In the genomic region with DNA sequence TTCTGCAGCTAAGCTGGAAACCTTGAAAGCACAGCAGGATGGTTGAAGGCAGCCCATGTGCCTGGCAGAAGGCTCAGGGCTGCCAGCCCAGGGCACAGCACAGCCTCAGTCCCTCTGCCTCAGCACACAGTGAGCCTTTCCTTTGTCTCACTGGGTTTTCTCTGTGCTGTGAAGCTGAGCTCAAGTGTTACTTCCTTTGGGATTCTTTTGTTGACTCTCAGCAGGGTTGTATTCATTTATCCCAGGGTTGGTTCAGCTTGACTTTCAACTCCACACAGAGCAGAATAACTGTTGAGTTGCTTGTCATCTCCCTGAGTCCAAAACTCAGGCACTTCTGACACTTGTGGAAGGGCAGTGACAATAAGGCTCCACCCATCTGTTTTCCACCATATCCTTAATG, we compare ENCODE assay signal across 15 mouse cellular contexts.
DNase-seq lines count a peak whose midpoint lies in the region; ATAC-seq and TF ChIP-seq lines count a peak whose summit lies in the region.
"Had no signal": no experiment of that assay in that cellular context is flagged by ENCODE, and none has a peak within 500 bp of the region (broad histone marks: within the 10 kb centered on the region; RNA-seq: fewer than 3 reads in every experiment).

No protein-coding gene starts in this region.

- no peak for TF ChIP-seq POLR2A in brain, embryonic 14.5 days (IDR thresholded peaks at IDR 0.05; ENCODE audit: borderline replicate concordance, extremely low read depth, insufficient read depth, insufficient read length, poor library complexity, severe bottlenecking)

- no peaks in the 10 kb centered on the region for H3K36me3 ChIP-seq in hindbrain, embryonic 12.5 days
- H3K36me3 ChIP-seq in hindbrain, postnatal 0 days (ENCODE audit: insufficient read depth, low read length): no peaks in the 10 kb centered on the region
- no peaks in the 10 kb centered on the region for H3K36me3 ChIP-seq in megakaryocyte, embryonic 14.5 days (replicated peaks; ENCODE audit: low read length)
- H3K36me3 ChIP-seq: liver, embryonic 15.5 days had no signal

- no peaks in the 10 kb centered on the region for H3K9me3 ChIP-seq in hindbrain, embryonic 12.5 days (replicated peaks)
- no peaks in the 10 kb centered on the region for H3K9me3 ChIP-seq in hindbrain, postnatal 0 days (ENCODE audit: low read length)
- H3K9me3 ChIP-seq in megakaryocyte, embryonic 14.5 days: no peaks in the 10 kb centered on the region
- H3K9me3 ChIP-seq: liver, embryonic 15.5 days had no signal

- 0 out of 2 replicates have a peak, but pooled peaks cover 8% of the 10 kb centered on the region for H3K27me3 ChIP-seq in hindbrain, embryonic 12.5 days
- 0 out of 2 replicates have a peak, but pooled peaks cover 3% of the 10 kb centered on the region for H3K27me3 ChIP-seq in hindbrain, postnatal 0 days (ENCODE audit: insufficient read depth, low read length)
- H3K27me3 ChIP-seq in megakaryocyte, embryonic 14.5 days (replicated peaks): peaks cover 3% of the 10 kb centered on the region
- H3K27me3 ChIP-seq: liver, embryonic 15.5 days; Patski had no signal

- no peak for ATAC-seq in hindbrain, embryonic 12.5 days (ENCODE audit: low FRiP score)
- no peak for ATAC-seq in hindbrain, postnatal 0 days
- ATAC-seq in megakaryocyte, adult 5-6 weeks (ENCODE audit: poor library complexity, severe bottlenecking): no peak
- ATAC-seq: Patski had no signal

- H3K9ac ChIP-seq in hindbrain, embryonic 12.5 days: no peak overlapping the region
- H3K9ac ChIP-seq in hindbrain, postnatal 0 days (replicated peaks; ENCODE audit: low read length): no peak overlapping the region
- H3K9ac ChIP-seq: hindbrain, embryonic 14.5 days; liver, embryonic 15.5 days had no signal

- H3K4me2 ChIP-seq in hindbrain, embryonic 12.5 days (replicated peaks): no peak overlapping the region
- H3K4me2 ChIP-seq in hindbrain, postnatal 0 days (ENCODE audit: low read depth, low read length): no peak overlapping the region
- H3K4me2 ChIP-seq: hindbrain, embryonic 14.5 days; liver, embryonic 15.5 days had no signal

- DNase-seq in embryo, embryonic 10 days (ENCODE audit: low spot score): peak; percentile 17
- DNase-seq in embryo, embryonic 9.5 days (ENCODE audit: extremely low spot score): no peak
- DNase-seq in hindbrain, postnatal 0 days (ENCODE audit: low spot score): no peak
- DNase-seq in brain, embryonic 14.5 days (ENCODE audit: low read depth): peak; percentile 40
- DNase-seq in layer of hippocampus, postnatal 10 days (ENCODE audit: low spot score in 2 of 2): no peak
- DNase-seq: cerebellum, adult 2 months; kidney, postnatal 10 days; layer of hippocampus, postnatal 36 days; thymus, postnatal 4 days had no signal

- peak overlapping the region; percentile 81; the same call in 1 of the 2 replicates for H3K27ac ChIP-seq in hindbrain, embryonic 12.5 days
- no peak overlapping the region for H3K27ac ChIP-seq in hindbrain, postnatal 0 days
- H3K27ac ChIP-seq: liver, embryonic 15.5 days had no signal

- TF ChIP-seq CTCF in hindbrain, postnatal 0 days (IDR thresholded peaks at IDR 0.05; ENCODE audit: low read depth): no peak
- no peak for TF ChIP-seq CTCF in brain, embryonic 14.5 days (IDR thresholded peaks at IDR 0.05; ENCODE audit: borderline replicate concordance, extremely low read depth, insufficient read depth, insufficient read length)

- peaks cover 32% of the 10 kb centered on the region for H3K4me1 ChIP-seq in hindbrain, embryonic 12.5 days
- H3K4me1 ChIP-seq in hindbrain, postnatal 0 days (ENCODE audit: insufficient read depth, low read length): 0 out of 2 replicates have a peak, but pooled peaks cover 6% of the 10 kb centered on the region
- peaks cover 25% of the 10 kb centered on the region for H3K4me1 ChIP-seq in megakaryocyte, embryonic 14.5 days
- H3K4me1 ChIP-seq: liver, embryonic 15.5 days had no signal

- H3K4me3 ChIP-seq in hindbrain, embryonic 12.5 days: no peak overlapping the region
- no peak overlapping the region for H3K4me3 ChIP-seq in hindbrain, postnatal 0 days (ENCODE audit: low read length)
- peak overlapping the region; percentile 69 for H3K4me3 ChIP-seq in megakaryocyte, embryonic 14.5 days (replicated peaks)
- H3K4me3 ChIP-seq: liver, embryonic 15.5 days had no signal

Comparison
In these comparisons a context has a peak if more than half of its experiments do, and no peak if none do; other contexts are left out.
1. DNase-seq: peak in embryo, embryonic 10 days (single experiment) and brain, embryonic 14.5 days (single experiment); none in embryo, embryonic 9.5 days (single experiment), hindbrain, postnatal 0 days (single experiment) and layer of hippocampus, postnatal 10 days (0 of 2).